Mouse (Mus musculus) testis, postnatal 10 days (tissue): ENCODE measurements around the gene Prl7c1.
"Not testable (repeated sequence)": the region's sequence is repeated elsewhere in the genome, so short reads cannot be mapped to it uniquely, and the experiment has no call there.

Source experiments
- DNase-seq: peaks from one replicate; pipeline ENCODE4 v3.0.0; 2021; ENCODE audit warnings: low spot score

Prl7c1 gene

GRCm38 (mm10) chr13:27780704-27781103 lies at the start of gene Prl7c1:
Prl7c1 (minus strand) TSS chr13:27780804.
- DNase-seq, result not testable (repeated sequence)

- DNase-seq, result no peak
These were observed 22.2 kb upstream of the Prl7c1 start for GRCm38 (mm10) chr13:27802765-27803164.

GRCm38 (mm10) chr13:27801354-27801753 lies 20.8 kb upstream of the Prl7c1 start, which contains the start of gene Prl2a1:
Prl2a1 (plus strand) TSS chr13:27801654.
- DNase-seq, result no peak

- no peak for DNase-seq
These were observed 18.7 kb upstream of the Prl7c1 start for GRCm38 (mm10) chr13:27799303-27799702.

GRCm38 (mm10) chr13:27734512-27735186 lies 46.0 kb downstream of the Prl7c1 start:
- DNase-seq, result no peak

- not testable (repeated sequence) for DNase-seq
These were observed 50.2 kb downstream of the Prl7c1 start for GRCm38 (mm10) chr13:27730286-27730959.

GRCm38 (mm10) chr13:27725057-27725456 lies 55.5 kb downstream of the Prl7c1 start:
- DNase-seq, result not testable (repeated sequence)
